Mouse (Mus musculus) small intestine, adult 2 months (tissue): Measurements from ENCODE around the gene Col27a1.

Experiments used
- CTCF ChIP-seq: fragments of 200-500 bp; IDR thresholded peaks from 2 replicates; pipeline ENCODE4 v1.5.1; 2012; ENCODE audit warnings: low read depth, mild to moderate bottlenecking, control low read depth, inconsistent platforms, low read length, moderate library complexity, mixed read lengths; ENCODE audit not compliant: insufficient replicate concordance, insufficient read length; ENCODE audit errors: extremely low read depth
- POLR2A ChIP-seq: fragments of 200-500 bp; IDR thresholded peaks from 2 replicates; pipeline ENCODE4 v1.6.1; 2012; ENCODE audit warnings: low read depth, mild to moderate bottlenecking, control low read depth, inconsistent platforms, low read length, moderate library complexity

DNA sequence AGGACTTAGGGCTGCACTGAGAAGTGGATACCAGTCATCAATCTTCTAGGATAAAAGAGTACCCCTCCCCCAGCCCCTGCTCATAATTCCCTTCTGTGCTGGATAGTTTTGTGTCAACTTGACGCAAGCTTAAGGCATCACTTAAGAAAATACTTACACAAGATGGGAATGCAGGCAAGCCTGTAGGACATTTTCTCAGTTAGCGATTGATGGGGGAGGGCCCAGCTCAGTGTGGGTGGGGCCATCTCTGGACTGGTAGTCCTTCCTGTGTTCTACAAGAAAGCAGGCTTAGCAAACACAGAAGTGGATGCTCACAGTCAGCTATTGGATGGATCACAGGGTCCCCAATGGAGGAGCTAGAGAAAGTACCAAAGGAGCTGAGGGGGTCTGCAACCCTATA, 19.4 kb upstream of the Col27a1 start:
- no peak for TF ChIP-seq POLR2A
- TF ChIP-seq CTCF = no peak
